Mouse (Mus musculus) cerebellum, postnatal 10 days (tissue): ENCODE data around the gene Sox2.

Experiments used
- DNase-seq, 2 experiments: peaks; one replicate each; pipeline ENCODE4 v3.0.0; 2021; ENCODE audit warnings: mixed read lengths in 2 of 2

Gene Sox2

GRCm38 (mm10) chr3:34649726-34650620 is at the start of gene Sox2:
Gene Sox2 (plus strand): TSS chr3:34650405.
- DNase-seq = peak; percentile 74 to 86

GRCm38 (mm10) chr3:34601116-34601515 is 49.1 kb upstream of the Sox2 start:
- DNase-seq = no peak

- DNase-seq = no peak
These were observed 36.1 kb upstream of the Sox2 start for GRCm38 (mm10) chr3:34614107-34614506.

GRCm38 (mm10) chr3:34615526-34615925 is 34.7 kb upstream of the Sox2 start:
- no peak for DNase-seq

- no peak for DNase-seq
These were observed 31.3 kb upstream of the Sox2 start for GRCm38 (mm10) chr3:34618934-34619333.

- DNase-seq = peak; percentile 92 to 93
These were observed 30.1 kb upstream of the Sox2 start for GRCm38 (mm10) chr3:34620121-34620520.

GRCm38 (mm10) chr3:34624721-34625270 is 25.4 kb upstream of the Sox2 start:
- DNase-seq = no peak

- peak in 1 of 2 experiments; percentile 26 for DNase-seq
These were observed 23.7 kb upstream of the Sox2 start for GRCm38 (mm10) chr3:34626521-34626920.

- DNase-seq = no peak
These were observed 20.2 kb upstream of the Sox2 start for GRCm38 (mm10) chr3:34630031-34630430.

- no peak for DNase-seq
These were observed 19.5 kb upstream of the Sox2 start for GRCm38 (mm10) chr3:34630736-34631135.

GRCm38 (mm10) chr3:34636958-34637357 is 13.2 kb upstream of the Sox2 start:
- DNase-seq = no peak

GRCm38 (mm10) chr3:34637481-34637880 is 12.7 kb upstream of the Sox2 start:
- DNase-seq = no peak

- DNase-seq = no peak
These were observed 12.3 kb upstream of the Sox2 start for GRCm38 (mm10) chr3:34637926-34638325.

- peak in 1 of 2 experiments; percentile 20 for DNase-seq
These were observed 11.9 kb upstream of the Sox2 start for GRCm38 (mm10) chr3:34638344-34638743.

GRCm38 (mm10) chr3:34639031-34639872 is 11.0 kb upstream of the Sox2 start:
- DNase-seq = peak; percentile 81 to 85

GRCm38 (mm10) chr3:34639873-34640270 is 10.3 kb upstream of the Sox2 start:
- DNase-seq = no peak

- no peak for DNase-seq
These were observed 9.9 kb upstream of the Sox2 start for GRCm38 (mm10) chr3:34640276-34640675.

- peak; percentile 89 to 91 for DNase-seq
These were observed 9.3 kb upstream of the Sox2 start for GRCm38 (mm10) chr3:34640690-34641600.

- DNase-seq = peak in 1 of 2 experiments; percentile 31
These were observed 8.3 kb upstream of the Sox2 start for GRCm38 (mm10) chr3:34641756-34642497.

GRCm38 (mm10) chr3:34642498-34642941 is 7.7 kb upstream of the Sox2 start:
- DNase-seq = peak; percentile 71 to 86

- no peak for DNase-seq
These were observed 7.1 kb upstream of the Sox2 start for GRCm38 (mm10) chr3:34643067-34643466.
